Mouse (Mus musculus) thymus, adult 2 months (tissue): ENCODE data around the gene Stat6. TPM values are rescaled to one million over a fixed set of nuclear protein-coding genes. Genes with fewer than 3 reads are reported as not detected.

Source experiments
- DNase-seq: peaks from one replicate; pipeline ENCODE4 v3.0.0; 2021
- H3K27ac ChIP-seq: fragments of 200-500 bp; 2 replicates; pipeline ENCODE4 v1.5.1; 2012; ENCODE audit warnings: low read length, control low read depth; ENCODE audit not compliant: control insufficient read depth, insufficient read depth
- H3K27me3 ChIP-seq: fragments of 200-500 bp; 2 replicates; pipeline ENCODE4 v1.6.1; 2012; ENCODE audit warnings: mild to moderate bottlenecking, low read length, moderate library complexity, mixed read lengths; ENCODE audit not compliant: control insufficient read depth, insufficient read depth
- H3K36me3 ChIP-seq: fragments of 200-500 bp; 2 replicates; pipeline ENCODE4 v1.6.1; 2012; ENCODE audit warnings: mild to moderate bottlenecking, low read length, moderate library complexity; ENCODE audit not compliant: control insufficient read depth, insufficient read depth
- H3K4me1 ChIP-seq: fragments of 200-500 bp; replicated peaks from 2 replicates; pipeline ENCODE4 v1.6.1; 2012; ENCODE audit warnings: low read length; ENCODE audit not compliant: control insufficient read depth, insufficient read depth
- H3K4me3 ChIP-seq: fragments of 200-500 bp; 2 replicates; pipeline ENCODE4 v1.5.1; 2012; ENCODE audit warnings: mild to moderate bottlenecking, low read length, control low read depth, moderate library complexity; ENCODE audit not compliant: control insufficient read depth, insufficient read depth
- CTCF ChIP-seq: fragments of 200-500 bp; IDR thresholded peaks from 2 replicates; pipeline ENCODE4 v1.5.1; 2012; ENCODE audit warnings: mild to moderate bottlenecking, control low read depth, low read length, moderate library complexity, borderline replicate concordance; ENCODE audit not compliant: control insufficient read depth, poor library complexity, insufficient read depth; ENCODE audit errors: extremely low read depth
- POLR2A ChIP-seq: fragments of 200-500 bp; IDR thresholded peaks from 2 replicates; pipeline ENCODE4 v1.6.1; 2012; ENCODE audit warnings: mild to moderate bottlenecking, low read length, control low read depth, moderate library complexity; ENCODE audit not compliant: control insufficient read depth, poor library complexity, insufficient read depth; ENCODE audit errors: extremely low read depth
- WGBS: fragments of 180-500 bp; shearing (Covaris S2); methylation state at CpG from one replicate; pipeline ENCODE4 v1.1.7; 2018; 5-methylcytosine and 5-hydroxymethylcytosine counted together
- polyA plus RNA-seq: library from polyadenylated mRNA; depleted of rRNA; stranded (reverse); fragments of >200 nt; gene quantifications from 2 replicates; pipeline ENCODE4 v1.2.3, GENCODE M21; 2012

The Stat6 gene
- polyA plus RNA-seq, 1 experiment, result 185 TPM

DNA sequence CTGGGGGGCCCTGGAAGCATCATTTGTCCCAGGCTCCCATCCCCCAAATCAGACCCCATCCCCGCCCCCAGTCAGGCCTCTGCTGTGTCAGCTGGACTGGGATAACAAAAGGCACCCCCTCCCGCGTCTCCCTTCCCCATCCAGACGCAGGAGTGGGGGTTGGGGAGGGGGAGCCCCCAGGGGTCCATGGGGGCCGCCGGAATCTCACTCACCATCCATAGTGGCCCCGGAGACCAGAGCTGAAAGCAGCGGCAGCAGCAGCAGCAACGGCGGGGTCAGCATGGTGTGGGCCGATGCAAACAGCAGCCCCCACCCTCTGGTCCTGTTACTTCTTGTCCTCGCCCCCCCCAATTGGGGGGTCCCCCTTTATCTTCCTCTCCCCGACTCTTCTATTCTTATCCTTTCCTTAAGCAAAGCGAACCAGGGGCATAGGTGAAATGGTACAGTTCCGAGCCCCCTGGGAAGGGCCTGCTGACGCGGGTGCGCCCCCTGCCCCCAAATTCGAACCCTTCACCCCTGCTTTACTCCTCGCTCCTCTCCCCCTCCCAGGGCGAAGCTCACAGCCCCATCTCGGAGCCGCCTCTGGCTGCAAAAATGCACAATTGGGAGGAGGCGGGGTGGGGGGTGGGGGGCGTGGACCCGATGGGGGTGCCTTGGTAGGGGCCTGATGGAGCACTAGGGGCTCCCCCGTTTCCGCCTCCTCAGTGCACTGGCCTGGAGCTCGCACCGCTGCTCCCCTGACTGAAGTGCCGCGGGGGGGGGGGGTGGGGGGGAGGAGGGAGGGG lies 22.2 kb upstream of the Stat6 start, which contains the start of gene Lrp1:
Gene Lrp1, minus strand, starts transcription at position 743 of the 785 bp plus-strand sequence.
- Histone ChIP-seq H3K4me1 (peaks cover 12% of the 10 kb centered on the region), H3K27me3 (no peaks in the 10 kb centered on the region), H3K27ac (no peak within 1 kb of the TSS), H3K36me3 (no peaks in the 10 kb centered on the region), H3K4me3 (peak within 1 kb of the TSS; percentile 48)
- 22% methylated on average over 30 of the region's 32 CpGs for WGBS
- TF ChIP-seq POLR2A, result no peak
- DNase-seq, result peak; percentile 27

DNA sequence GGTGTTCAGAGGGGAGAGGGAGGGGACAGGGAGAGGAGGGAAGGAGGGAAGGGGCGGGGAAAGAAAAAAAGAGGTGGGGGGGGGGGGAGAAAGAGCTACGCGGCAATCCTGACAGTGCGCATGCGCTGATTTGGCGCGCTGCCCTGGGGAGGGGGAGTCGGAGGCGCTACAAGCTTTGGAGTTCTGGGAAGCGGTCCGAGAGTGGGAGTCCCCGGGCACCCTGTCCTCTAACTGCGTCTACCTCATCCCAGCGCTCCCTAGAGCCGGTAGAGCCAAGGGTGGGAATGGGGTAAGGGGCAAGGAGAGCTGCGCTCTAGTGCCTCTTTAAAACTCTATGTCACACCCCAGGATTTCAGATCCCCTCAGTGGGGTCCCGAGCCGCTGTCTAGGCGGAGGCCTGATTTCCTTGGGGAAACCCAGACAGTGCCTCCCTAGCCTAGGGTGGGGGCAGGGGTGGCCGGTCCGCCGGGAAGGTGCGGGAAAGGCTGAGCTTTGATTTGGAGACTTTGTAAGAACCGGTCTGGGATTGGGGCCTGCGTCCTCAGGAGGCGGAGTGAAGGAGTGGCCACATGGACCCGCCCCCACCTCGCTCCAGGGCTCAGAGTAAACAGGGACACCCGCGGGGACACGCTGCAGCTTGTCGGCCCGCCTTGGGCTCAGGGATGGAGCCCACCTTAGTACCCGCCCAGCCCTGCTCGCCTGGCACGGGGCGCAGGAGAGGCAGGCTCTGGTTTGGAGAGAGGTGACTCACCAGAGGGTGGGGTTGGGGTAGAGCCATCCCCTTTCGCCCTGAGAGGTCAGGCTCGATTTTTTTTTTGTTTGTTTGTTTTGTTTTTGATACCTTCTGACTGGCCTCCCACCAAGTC lies 21.4 kb upstream of the Stat6 start:
- H3K36me3 ChIP-seq, result no peaks in the 10 kb centered on the region
- peak overlapping the region; percentile 48 for H3K4me3 ChIP-seq
- peaks cover 12% of the 10 kb centered on the region for H3K4me1 ChIP-seq
- H3K27me3 ChIP-seq, result no peaks in the 10 kb centered on the region
- TF ChIP-seq CTCF (no peak), POLR2A (no peak)
- no peak overlapping the region for H3K27ac ChIP-seq
- peak; percentile 63 for DNase-seq
- WGBS, result under 1% methylated on average over 39 of the region's 39 CpGs

DNA sequence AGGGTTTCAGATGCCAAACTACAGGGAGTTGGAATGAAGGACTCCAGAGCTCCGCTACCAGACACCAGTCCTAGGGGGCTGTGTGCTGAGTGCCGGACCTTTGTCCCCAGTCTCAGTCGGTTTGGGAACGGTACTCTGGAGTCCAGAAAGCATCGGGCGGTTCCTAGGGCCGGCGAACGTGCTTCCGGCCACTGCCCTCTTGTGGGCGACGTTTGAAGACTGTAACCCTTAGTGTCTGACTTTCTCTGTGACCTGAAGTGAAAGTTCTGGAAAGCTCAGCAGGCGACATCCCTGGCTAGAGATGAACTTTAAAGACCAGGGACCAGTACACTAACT lies 20.8 kb upstream of the Stat6 start:
- no peaks in the 10 kb centered on the region for H3K36me3 ChIP-seq
- TF ChIP-seq POLR2A (no peak), CTCF (no peak)
- no peak overlapping the region for H3K27ac ChIP-seq
- no peaks in the 10 kb centered on the region for H3K27me3 ChIP-seq
- DNase-seq, result no peak
- H3K4me3 ChIP-seq, result peak overlapping the region; percentile 48
- H3K4me1 ChIP-seq, result peaks cover 12% of the 10 kb centered on the region
- WGBS, result 8% methylated on average over 13 of the region's 13 CpGs

DNA sequence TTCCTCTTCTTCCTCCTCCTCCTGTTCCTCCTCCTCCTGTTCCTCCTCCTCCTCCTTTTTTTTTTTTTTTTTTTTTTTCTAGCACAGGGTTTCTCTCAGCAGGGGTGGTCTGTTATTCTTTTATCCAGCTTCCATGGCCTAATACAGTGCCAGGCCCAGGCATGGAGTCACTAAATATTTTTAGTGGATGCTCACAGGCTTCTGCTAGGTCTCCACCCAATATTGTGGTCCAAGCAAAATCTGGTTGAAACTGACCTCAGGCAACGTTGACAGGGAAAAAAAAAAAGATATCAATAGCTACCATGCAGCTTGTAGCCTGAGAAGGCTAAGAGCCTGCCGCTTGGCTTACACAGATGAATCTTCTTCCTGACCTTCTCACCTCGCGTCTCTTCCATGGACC lies 20.1 kb upstream of the Stat6 start:
- TF ChIP-seq POLR2A (no peak), CTCF (no peak)
- WGBS, result 82% methylated on average over 4 of the region's 4 CpGs
- no peak overlapping the region for H3K27ac ChIP-seq
- no peaks in the 10 kb centered on the region for H3K36me3 ChIP-seq
- H3K4me1 ChIP-seq, result peaks cover 12% of the 10 kb centered on the region
- H3K4me3 ChIP-seq, result no peak overlapping the region
- no peak for DNase-seq
- no peaks in the 10 kb centered on the region for H3K27me3 ChIP-seq

DNA sequence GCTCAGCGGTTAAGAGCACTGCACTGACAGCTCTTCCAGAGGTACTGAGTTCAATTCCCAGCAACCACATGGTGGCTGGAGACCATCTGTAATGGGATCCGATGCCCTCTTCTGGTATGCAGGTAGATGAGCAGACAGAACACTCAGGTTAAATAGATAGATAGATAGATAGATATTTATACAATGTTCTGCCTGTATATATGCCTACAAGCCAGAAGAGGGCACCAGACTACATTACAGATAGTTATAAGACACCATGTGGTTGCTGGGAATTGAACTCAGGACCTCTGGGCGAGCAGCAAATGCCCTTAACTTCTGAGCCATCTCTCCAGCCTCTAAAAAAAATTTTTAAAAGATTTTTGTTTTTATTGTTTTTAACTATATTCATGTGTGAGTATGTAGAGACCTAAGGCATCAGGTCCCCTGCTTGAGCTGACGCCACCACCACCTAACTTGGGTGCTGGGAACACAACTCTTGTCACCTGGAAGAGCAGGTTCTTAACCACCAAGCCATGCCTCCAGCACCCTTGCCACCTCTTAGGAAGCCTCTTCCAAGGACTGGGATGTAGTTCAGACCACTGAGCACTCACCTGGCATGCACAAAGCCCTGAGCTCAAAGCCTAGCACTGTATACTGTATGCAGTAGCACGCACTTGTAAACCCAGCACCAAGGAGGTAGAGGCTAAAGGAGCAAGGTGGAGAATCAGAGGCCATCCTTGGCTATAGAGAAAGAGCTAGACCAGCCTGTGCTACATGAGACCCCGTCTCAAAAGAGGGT lies 19.2 kb upstream of the Stat6 start:
- H3K36me3 ChIP-seq, result no peaks in the 10 kb centered on the region
- WGBS, result 95% methylated on average over 6 of the region's 6 CpGs
- no peak for DNase-seq
- H3K27ac ChIP-seq, result no peak overlapping the region
- TF ChIP-seq POLR2A, result no peak
- no peak for TF ChIP-seq CTCF
- H3K27me3 ChIP-seq, result no peaks in the 10 kb centered on the region
- H3K4me3 ChIP-seq, result no peak overlapping the region
- peaks cover 12% of the 10 kb centered on the region for H3K4me1 ChIP-seq

DNA sequence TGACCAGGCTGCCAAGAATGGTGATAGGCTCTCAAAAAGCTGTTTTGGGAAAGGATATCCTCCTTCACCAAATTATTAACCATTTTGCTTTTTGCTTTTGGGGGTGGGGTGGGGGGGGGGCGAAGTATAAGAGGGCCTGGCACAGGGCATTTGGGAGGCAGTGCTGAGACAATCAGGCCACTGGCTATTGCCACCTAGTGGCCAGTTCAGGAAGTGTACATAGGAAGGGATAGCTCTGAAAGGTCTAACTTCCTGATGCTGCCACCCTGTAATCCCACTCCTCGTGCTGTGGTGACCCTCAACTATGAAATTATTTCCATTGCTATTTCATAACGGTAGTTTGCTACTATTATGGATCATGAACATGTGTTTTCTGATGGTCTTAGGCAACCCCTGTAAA lies 16.4 kb upstream of the Stat6 start:
- Histone ChIP-seq H3K4me1 (peaks cover 8% of the 10 kb centered on the region), H3K4me3 (no peak overlapping the region), H3K27me3 (no peaks in the 10 kb centered on the region), H3K27ac (no peak overlapping the region), H3K36me3 (no peaks in the 10 kb centered on the region)
- TF ChIP-seq POLR2A (no peak), CTCF (no peak)
- peak; percentile 44 for DNase-seq
- WGBS, result 89% methylated on average over 3 of the region's 3 CpGs
